Mouse (Mus musculus): Measurements from ENCODE around the gene Plxdc2.

Gene Plxdc2

GRCm38 (mm10) chr2:16571169-16571751 is 215.2 kb downstream of the Plxdc2 start:
- DNase-seq (ENCODE audit: extremely low spot score): no peak

GRCm38 (mm10) chr2:16576566-16576965 is 220.5 kb downstream of the Plxdc2 start:
- no peak for DNase-seq (ENCODE audit: extremely low spot score)

DNA sequence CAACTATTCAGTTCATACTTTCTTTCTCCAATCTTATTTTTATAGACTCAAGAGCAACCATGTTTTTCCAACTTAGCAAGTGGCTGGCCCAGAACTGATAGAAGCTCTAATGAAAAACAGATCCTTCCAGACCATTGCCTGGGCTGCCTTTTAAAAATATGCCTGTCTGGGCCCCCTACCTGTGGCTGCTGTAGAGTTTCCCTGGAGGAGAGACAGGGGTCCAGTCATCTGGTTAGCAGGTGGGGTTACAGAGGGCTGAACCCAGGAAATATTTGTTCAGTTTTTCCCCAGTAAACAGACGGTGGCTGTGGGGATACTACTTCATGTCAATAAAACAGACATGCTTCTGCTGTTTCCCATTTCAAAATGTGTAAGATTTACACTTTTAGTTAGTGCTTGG is 222.0 kb downstream of the Plxdc2 start:
- no peak for DNase-seq (ENCODE audit: extremely low spot score)

DNA sequence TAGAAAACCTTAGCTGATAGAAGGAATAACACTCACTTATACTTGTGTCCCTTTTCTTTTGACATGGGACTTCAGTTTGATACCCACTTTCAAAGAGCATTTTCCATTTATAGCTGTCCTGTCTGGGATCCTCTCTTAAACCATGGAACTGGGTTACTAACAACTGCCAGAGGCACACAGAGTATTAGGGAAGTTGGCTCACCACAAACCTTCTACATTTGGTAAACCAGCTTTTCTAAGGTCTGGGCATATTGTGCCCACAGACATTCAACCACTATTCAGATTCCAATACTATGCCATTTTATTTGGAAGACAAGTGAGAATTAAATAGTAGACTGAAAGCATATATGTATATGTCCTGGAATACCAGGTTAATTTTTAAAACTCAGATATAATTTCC is 232.4 kb downstream of the Plxdc2 start:
- DNase-seq (ENCODE audit: extremely low spot score): no peak

DNA sequence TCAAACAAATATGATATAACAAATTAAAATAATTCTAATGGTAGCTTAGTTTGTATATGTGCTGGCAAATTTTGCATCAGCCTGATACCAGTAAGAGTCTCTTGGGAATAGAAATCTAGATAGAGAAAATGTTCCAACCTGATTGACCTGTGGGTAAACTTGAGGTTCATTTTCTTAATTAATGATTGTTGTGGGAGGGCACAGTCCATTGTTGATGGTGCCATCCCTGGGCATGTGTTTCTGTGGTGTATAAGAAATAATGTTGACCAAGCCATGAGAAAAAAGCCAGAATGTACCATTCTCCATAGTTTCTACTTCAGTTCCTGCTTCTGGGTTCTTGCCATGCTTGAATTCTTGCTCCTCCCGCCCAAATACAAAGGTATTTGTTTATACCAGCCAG is 239.3 kb downstream of the Plxdc2 start:
- no peak for DNase-seq (ENCODE audit: extremely low spot score)

DNA sequence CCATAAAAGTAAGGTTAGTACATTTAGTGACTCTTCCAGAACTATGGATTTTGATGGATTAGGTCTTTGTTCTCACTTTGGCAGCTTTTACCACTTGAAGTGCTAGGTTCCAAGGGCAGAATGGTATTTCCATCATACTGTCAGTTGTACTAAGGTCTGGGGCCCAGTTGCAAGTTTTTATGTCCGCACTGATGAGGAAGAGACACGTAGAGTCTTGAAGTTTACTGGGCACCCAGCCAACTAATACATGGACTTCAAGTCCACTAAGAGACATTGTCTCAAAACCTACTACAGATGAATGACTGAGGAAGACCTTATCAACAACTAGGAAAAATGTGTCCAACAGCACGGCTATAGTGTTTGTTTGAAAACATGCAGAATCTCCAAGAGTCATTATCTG is 242.1 kb downstream of the Plxdc2 start:
- no peak for DNase-seq (ENCODE audit: extremely low spot score)

DNA sequence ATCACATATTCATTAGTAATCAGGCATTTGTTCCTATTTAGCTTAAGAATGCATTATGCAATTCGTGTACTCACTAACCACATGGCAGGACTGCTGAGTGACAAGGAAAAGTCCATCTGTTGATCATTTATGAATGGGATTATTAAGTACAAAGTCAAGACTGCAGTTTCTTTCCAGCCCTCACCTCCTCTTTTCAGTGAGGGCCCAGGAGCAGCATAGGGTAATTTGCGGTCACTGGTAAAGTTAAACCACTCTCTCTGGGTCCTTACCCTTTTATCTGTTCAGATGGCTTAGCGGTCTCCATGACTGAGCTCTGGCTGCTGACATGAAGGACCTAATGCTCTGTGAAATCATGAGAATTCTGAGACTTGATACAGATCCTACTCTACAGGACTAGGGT is 248.2 kb downstream of the Plxdc2 start:
- DNase-seq (ENCODE audit: extremely low spot score): no peak

DNA sequence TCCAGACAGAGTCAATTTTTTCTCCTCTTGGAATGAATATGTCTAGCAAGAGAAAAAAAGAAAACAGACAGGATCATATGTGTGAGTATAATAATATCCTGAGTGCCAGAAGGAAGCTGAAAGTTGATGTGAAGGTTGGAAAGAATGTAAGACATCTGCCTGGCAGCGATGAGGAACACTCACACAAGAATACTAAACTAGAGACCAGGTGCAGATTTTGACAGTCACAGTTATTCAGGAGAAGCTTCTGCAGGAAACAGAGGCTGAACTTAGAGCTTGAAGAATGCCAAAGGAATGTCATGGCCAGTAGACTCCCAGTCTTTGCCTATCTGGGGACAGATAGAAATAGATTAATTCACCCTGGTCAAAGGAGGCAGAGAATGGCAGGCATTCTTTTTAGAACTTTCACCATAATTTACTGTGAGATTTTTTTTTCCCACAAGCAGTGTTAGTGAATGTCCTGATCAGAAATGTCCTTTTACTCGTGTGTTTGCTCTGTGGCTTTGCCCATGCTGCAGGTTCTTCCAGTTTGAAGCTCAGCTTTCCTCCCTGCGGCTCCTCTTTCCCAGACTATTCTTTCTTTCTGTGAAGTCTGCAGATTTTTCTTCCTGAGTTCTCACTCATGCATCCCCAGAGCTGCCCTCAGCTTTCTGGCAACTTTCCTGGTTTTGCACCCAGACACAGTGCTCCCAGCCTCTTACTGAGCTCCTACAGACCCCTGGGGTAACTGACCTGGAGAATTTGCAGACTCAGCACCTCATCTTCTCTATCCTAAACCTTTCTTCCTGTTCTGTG is 251.9 kb downstream of the Plxdc2 start:
- no peak for DNase-seq (ENCODE audit: extremely low spot score)

GRCm38 (mm10) chr2:16642061-16642460 is 286.0 kb downstream of the Plxdc2 start:
- DNase-seq (ENCODE audit: extremely low spot score): no peak

- no peak for DNase-seq (ENCODE audit: extremely low spot score)
Measured at GRCm38 (mm10) chr2:16651713-16652112, 295.6 kb downstream of the Plxdc2 start.

GRCm38 (mm10) chr2:16664516-16664915 is 308.4 kb downstream of the Plxdc2 start:
- no peak for DNase-seq (ENCODE audit: extremely low spot score)

GRCm38 (mm10) chr2:16668391-16668790 is 312.3 kb downstream of the Plxdc2 start:
- DNase-seq (ENCODE audit: extremely low spot score): no peak

GRCm38 (mm10) chr2:16682905-16683304 is 326.8 kb downstream of the Plxdc2 start:
- DNase-seq (ENCODE audit: extremely low spot score): no peak

DNA sequence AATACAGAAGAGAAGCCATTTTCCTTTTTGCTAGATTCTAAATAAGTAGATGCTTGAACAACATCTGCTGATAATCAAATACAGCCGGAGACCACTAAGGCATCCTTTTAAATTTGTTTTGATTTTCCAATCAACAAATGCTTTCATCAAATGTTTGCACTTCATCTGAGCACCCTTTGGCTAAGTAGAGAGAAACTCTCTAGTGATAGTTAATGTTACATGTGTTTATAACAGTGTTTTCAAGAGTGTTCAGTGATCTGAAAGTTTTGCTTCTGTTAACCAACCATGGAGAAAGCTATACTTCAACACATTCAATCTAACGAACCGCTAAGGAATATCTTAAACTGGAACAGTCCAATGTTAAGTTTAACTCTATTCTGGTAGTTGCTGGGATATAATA is 327.6 kb downstream of the Plxdc2 start:
- no peak for DNase-seq (ENCODE audit: extremely low spot score)

DNA sequence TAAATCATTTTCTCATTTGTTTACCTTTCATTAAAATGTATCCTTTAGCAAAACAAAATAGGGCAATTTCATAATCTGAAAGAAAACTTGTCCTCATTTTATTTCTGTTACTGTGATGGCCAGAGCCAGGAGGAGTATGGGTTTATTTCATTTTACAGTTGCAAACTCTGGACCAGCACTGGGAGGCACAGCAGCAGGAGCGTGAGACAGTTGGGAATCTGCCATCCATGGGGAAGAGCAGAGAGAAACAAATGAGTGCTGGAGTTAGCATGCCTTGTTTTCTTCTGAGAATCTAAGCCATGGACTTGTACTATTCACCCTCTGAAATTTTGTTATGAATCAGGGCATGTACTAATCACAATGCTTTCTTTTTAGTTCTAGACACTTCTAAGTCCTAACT is 328.4 kb downstream of the Plxdc2 start:
- DNase-seq (ENCODE audit: extremely low spot score): no peak

DNA sequence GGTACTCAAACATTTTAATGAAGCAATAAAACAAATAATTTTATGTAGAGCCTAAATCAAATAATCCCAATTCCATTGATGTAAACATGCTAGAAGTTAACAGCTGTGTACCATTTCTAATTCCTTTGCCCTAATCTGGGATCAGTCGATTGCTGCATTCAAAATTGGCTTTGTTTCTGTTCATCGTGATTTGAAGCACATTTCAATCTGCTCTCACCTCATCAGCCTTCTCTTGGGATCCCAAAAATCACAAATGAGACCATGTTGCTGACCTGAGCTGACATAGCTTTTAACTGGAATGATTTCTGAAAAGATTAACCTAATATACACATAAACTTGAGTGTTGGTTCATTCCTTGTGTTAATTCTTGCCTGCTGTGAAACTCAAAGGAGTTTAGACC is 340.3 kb downstream of the Plxdc2 start:
- DNase-seq (ENCODE audit: extremely low spot score): no peak

GRCm38 (mm10) chr2:16697181-16697580 is 341.1 kb downstream of the Plxdc2 start:
- DNase-seq (ENCODE audit: extremely low spot score): no peak

DNA sequence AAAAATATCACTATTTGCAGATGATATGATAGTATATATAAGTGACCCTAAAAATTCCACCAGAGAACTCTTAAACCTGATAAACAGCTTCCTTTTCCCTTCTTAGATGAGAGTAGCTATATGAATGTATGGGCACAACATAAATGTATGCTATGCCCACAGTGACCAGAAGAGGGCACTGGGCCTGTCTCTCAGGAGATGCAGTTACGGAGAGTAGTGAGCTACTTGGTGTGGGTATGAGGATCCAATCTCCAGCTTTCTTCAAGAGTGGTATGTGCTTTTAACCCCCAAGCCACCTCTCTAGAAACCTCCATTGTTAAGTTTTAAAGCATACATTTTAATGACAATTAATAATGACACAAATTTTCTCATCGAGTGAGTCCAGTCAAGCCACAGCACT is 350.1 kb downstream of the Plxdc2 start:
- DNase-seq (ENCODE audit: extremely low spot score): no peak

DNA sequence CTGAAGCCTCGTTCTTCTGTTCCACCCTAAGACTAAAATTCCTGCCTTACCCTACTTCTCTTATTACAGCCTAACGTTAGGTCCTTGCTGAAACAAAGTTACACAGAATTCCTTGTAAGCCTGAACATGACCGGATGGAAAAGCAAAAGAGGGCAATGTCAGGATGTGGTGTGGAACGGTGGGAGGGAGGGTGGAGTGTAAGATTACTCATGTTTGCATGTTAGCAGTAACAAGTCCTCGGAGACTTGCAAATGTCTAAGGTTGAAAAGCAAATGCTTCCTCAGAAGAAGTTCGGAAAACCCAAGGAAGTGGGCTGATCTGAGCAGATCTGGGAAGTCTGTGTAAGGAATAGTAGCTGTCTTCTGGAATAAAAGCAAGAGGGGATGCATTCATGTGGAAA is 353.8 kb downstream of the Plxdc2 start:
- DNase-seq (ENCODE audit: extremely low spot score): no peak

GRCm38 (mm10) chr2:16731033-16731432 is 374.9 kb downstream of the Plxdc2 start:
- no peak for DNase-seq (ENCODE audit: extremely low spot score)

DNA sequence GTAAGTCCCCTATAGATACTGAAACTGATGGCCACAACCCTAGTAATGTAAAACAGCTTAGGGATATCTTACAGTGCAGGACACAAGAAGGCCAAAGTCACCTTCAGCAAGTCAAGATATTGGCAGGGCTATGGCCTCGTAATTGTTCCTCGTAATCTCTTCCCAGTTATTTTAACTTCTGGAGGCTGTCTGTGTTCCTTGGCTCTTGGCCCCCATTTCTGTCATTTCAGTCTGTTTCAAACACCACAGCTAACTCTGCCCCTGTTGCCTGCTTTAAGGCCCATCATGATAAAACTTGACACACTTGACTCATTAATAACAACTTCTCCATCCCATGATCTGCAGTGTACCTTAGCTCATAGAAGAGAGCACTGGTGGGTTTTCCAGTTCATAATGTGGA is 378.3 kb downstream of the Plxdc2 start:
- no peak for DNase-seq (ENCODE audit: extremely low spot score)

DNA sequence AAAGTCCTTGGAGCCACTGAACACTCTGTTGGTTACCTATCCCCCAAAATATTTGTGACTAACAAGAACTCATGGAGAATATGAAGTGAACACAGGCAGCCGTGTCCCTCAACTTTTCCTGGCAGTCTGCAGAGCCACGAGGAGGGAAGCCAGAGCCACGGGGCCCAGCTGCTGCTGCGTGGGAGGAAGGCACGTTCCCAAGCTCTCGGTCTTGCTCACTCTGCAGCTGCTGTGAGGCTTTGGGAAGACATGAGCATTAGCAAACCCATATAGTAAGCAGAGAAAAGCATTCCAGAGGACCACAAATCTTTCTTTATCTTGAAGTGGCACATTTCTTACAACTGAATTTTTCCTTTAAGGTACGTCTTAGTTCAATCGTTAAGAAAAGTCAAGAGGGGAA is 382.1 kb downstream of the Plxdc2 start:
- peak; percentile 14 for DNase-seq (ENCODE audit: extremely low spot score)

- no peak for DNase-seq (ENCODE audit: extremely low spot score)
Measured at GRCm38 (mm10) chr2:16741813-16742212, 385.7 kb downstream of the Plxdc2 start.

DNA sequence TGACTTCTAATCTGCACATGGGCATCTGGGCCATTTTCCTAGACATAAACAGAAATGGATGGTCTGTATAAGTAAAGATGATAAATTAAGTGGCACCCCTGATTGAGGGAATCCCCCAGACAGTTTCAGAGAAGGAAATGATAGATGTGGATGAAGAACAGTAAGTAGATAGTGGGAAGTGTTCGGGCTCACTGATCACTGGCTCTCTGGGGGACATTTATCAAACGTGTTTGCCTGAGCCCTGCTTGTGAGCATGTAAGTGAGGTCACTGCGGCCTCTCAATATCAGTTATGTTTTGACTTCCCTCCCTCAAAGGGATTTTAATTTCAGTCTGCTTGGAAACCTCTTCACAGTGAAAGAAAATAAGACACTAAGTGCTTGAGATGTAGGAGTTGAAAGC is 387.5 kb downstream of the Plxdc2 start:
- no peak for DNase-seq (ENCODE audit: extremely low spot score)

Data from embryo, embryonic 9.5 days (tissue).